Mouse (Mus musculus) small intestine, adult 2 months (tissue): ENCODE measurements around the gene Abhd2. TPM values are rescaled to one million over a fixed set of nuclear protein-coding genes. Genes with fewer than 3 reads are reported as not detected.

ENCODE experiments used
- H3K27ac ChIP-seq: fragments of 200-500 bp; 2 replicates; pipeline ENCODE4 v1.5.1; 2012; ENCODE audit warnings: low read depth, low read length, control low read depth, inconsistent platforms; ENCODE audit not compliant: insufficient read depth
- H3K27me3 ChIP-seq: fragments of 200-500 bp; 2 replicates; pipeline ENCODE4 v1.6.1; 2012; ENCODE audit warnings: mild to moderate bottlenecking, moderate library complexity, low read length, inconsistent platforms; ENCODE audit not compliant: control insufficient read depth, insufficient read depth
- H3K36me3 ChIP-seq: fragments of 200-500 bp; 2 replicates; pipeline ENCODE4 v1.6.1; 2012; ENCODE audit warnings: mild to moderate bottlenecking, low read length, control low read depth, inconsistent platforms; ENCODE audit not compliant: control insufficient read depth, insufficient read depth
- H3K4me1 ChIP-seq: fragments of 200-500 bp; 2 replicates; pipeline ENCODE4 v1.6.1; 2012; ENCODE audit warnings: low read length, inconsistent platforms, mixed read lengths; ENCODE audit not compliant: control insufficient read depth, insufficient read depth, insufficient read length
- H3K4me3 ChIP-seq: fragments of 200-500 bp; 2 replicates; pipeline ENCODE4 v1.5.1; 2012; ENCODE audit warnings: low read depth, mild to moderate bottlenecking, control low read depth, inconsistent platforms, low read length, moderate library complexity
- CTCF ChIP-seq: fragments of 200-500 bp; IDR thresholded peaks from 2 replicates; pipeline ENCODE4 v1.5.1; 2012; ENCODE audit warnings: low read depth, mild to moderate bottlenecking, control low read depth, inconsistent platforms, low read length, moderate library complexity, mixed read lengths; ENCODE audit not compliant: insufficient replicate concordance, insufficient read length; ENCODE audit errors: extremely low read depth
- POLR2A ChIP-seq: fragments of 200-500 bp; IDR thresholded peaks from 2 replicates; pipeline ENCODE4 v1.6.1; 2012; ENCODE audit warnings: low read depth, mild to moderate bottlenecking, control low read depth, inconsistent platforms, low read length, moderate library complexity
- WGBS: fragments of 180-500 bp; shearing (Covaris S2); methylation state at CpG from one replicate; pipeline ENCODE4 v1.1.7; 2018; 5-methylcytosine and 5-hydroxymethylcytosine counted together
- polyA plus RNA-seq: library from polyadenylated mRNA; depleted of rRNA; stranded (reverse); fragments of >200 nt; gene quantifications from 2 replicates; pipeline ENCODE4 v1.2.3, GENCODE M21; 2012

Gene Abhd2
- polyA plus RNA-seq, 1 experiment, result 103 TPM

DNA sequence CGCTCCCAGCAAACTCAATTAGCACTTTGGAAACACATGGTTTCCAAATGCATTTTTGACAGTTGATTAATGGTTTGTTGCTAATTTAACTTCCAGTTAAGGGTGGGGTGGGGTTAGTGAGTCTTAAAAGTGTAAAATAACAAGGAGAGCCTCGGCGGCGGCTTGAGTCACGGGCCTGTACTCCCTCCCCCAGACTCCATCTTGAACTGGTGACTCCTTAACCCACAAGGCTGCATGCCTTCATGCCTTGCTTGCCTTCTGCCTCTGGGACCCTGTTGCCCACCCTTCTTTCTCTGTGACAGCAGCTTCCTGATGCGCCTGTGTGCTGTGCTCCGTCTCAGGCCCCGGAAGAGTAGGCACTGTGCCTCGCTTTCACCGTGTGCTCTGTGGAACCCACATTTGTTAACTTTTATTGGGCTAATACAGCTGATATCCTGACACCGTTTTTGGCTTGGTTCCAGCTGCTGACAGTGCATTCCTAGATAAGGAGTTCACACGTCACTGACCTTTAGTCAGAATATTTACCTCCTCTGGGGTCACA, 40.6 kb downstream of the Abhd2 start:
- TF ChIP-seq CTCF, result no peak
- TF ChIP-seq POLR2A, result no peak
- H3K4me3 ChIP-seq, result no peak overlapping the region
- H3K4me1 ChIP-seq, result peaks cover 41% of the 10 kb centered on the region
- no peaks in the 10 kb centered on the region for H3K27me3 ChIP-seq
- peaks cover 8% of the 10 kb centered on the region; the same call in 1 of the 2 replicates for H3K36me3 ChIP-seq
- H3K27ac ChIP-seq, result peak overlapping the region; percentile 1; the same call in 1 of the 2 replicates
- WGBS, result 22% methylated on average over 12 of the region's 12 CpGs

DNA sequence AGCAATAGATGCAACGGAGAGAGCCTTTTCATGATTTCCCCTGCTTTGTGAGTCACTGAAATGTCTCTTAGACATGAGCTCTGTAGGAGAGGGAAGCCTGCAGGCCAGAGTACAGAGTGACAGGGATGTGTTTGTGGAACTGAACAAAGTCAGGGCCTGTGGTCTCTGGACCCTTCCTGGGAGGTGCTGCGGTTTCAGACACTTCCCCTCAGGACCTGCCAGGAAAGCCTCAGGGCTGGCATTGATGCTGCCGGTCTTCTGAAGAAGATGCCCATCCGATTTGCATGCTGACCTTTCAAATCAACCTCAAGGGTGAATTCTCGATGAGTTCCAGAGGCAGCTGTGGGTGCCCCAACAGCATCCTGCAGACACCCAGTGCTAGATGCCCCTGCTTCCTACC, 41.5 kb downstream of the Abhd2 start:
- no peak overlapping the region for H3K4me3 ChIP-seq
- H3K27ac ChIP-seq, result no peak overlapping the region
- WGBS, result 76% methylated on average over 5 of the region's 5 CpGs
- H3K27me3 ChIP-seq, result no peaks in the 10 kb centered on the region
- H3K36me3 ChIP-seq, result peaks cover 5% of the 10 kb centered on the region; the same call in 1 of the 2 replicates
- H3K4me1 ChIP-seq, result peaks cover 32% of the 10 kb centered on the region
- TF ChIP-seq CTCF, result no peak
- TF ChIP-seq POLR2A, result no peak

DNA sequence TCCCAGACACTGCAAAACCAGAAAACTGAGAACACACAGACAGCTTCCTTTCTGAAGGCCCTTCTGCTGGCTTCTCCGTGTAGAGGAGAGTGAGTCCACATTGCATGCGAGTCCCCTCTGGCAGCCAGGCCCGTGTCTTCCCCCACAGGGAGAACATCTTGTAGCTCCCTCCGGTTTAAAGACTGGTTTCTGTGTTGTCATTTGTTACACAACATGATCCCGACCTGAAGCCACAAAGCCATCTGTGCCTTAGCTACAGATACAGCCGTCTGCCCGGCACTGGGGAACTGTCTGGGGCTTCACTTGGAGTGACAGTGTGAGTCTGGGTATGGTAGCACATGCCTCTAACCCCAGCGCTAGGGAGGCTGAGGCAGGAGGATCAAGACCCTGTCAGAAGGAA, 42.1 kb downstream of the Abhd2 start:
- Histone ChIP-seq H3K4me3 (no peak overlapping the region), H3K27me3 (no peaks in the 10 kb centered on the region), H3K4me1 (peaks cover 28% of the 10 kb centered on the region), H3K36me3 (peaks cover 8% of the 10 kb centered on the region; the same call in 1 of the 2 replicates), H3K27ac (no peak overlapping the region)
- 78% methylated on average over 8 of the region's 8 CpGs for WGBS
- no peak for TF ChIP-seq POLR2A
- no peak for TF ChIP-seq CTCF

DNA sequence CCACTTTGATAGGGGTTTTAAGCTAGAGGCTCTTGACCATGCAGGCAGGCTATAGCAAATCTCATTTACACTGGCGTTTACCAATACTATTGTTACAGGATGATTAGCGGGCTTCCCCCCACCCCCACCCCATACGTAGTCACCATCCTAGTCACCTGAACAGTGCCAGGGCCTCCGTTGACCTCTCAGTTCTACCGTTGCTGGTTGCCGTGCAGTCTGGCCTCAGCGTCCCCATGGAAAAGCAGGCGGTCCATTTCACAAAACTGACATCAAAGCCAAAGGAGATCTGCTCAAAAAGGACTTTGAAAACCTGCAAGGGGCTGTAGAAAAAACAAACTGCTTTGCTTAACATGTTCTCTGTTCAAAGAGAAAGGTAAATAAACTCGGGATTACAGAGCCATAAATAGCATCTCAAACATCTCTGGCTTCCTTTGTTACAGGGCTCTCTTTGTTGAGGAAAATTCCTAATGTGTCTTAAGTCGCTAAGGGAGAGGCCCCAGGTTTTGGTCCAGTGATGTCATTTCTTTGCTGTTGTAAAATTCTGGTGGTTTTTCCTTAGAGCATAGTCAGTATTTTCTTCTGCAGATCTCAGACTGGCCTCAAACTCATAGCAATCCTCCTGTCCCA, 43.2 kb downstream of the Abhd2 start:
- H3K27me3 ChIP-seq, result no peaks in the 10 kb centered on the region
- 31% methylated on average over 10 of the region's 10 CpGs for WGBS
- H3K4me3 ChIP-seq, result no peak overlapping the region
- H3K4me1 ChIP-seq, result peaks cover 25% of the 10 kb centered on the region
- H3K36me3 ChIP-seq, result peaks cover 8% of the 10 kb centered on the region; the same call in 1 of the 2 replicates
- TF ChIP-seq CTCF, result no peak
- no peak for TF ChIP-seq POLR2A
- no peak overlapping the region for H3K27ac ChIP-seq

DNA sequence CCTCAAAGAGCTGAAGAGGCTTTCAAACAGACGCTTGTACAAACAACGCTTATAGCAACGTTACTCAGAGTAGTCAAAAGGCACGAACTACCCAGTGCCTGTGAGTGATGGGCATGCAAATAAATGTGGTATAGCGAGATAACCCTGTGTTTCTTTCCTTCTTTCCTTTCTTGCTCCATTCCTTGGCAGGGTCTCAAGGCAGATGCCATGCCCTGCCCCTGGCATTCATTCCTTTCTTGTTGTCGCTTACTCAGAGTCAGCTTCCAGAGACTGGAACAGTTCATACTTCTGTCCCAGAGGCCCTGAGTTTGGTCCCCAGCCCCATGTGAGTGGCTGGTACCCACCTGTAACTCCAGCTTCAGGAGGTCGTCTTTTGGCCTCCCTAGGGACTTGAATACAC, 44.6 kb downstream of the Abhd2 start:
- H3K4me3 ChIP-seq, result no peak overlapping the region
- H3K36me3 ChIP-seq, result peaks cover 16% of the 10 kb centered on the region; the same call in 1 of the 2 replicates
- H3K27me3 ChIP-seq, result no peaks in the 10 kb centered on the region
- H3K27ac ChIP-seq, result no peak overlapping the region
- H3K4me1 ChIP-seq, result peaks cover 16% of the 10 kb centered on the region
- no peak for TF ChIP-seq POLR2A
- no peak for TF ChIP-seq CTCF
- 72% methylated on average over 7 of the region's 7 CpGs for WGBS

DNA sequence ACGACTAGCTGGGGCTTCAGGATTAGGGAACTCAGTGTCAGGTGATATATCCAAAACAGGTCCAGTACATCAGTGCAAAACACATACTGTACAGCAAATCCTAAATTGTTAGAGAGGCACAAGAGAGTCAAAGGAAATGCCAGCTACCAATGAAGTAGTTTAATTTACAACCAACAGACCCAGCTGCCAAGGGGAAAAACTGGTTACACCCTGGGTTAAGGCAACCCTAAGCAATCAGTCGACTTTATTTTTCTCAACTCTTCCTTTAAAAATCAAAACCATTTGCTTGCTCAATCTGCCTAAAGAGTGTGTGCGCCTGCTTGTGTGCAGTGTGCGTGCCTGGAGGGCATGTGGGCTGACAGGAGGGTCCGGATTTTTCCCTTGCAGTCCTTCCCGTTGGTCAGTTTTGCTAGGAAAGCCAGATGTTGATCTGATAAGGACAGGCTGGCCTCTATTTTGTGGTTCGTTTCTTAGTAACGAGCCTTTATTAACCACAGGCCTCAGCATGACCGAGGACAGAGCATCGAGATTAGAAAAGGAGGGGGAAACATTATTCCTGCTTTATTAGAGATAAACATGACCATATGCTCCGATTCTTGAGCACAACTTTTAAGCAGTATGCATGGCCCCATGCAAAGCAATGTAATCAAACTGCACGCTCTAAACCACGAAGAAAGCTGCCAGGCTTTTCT, 45.3 kb downstream of the Abhd2 start:
- Histone ChIP-seq H3K4me3 (no peak overlapping the region), H3K36me3 (peaks cover 19% of the 10 kb centered on the region), H3K27ac (no peak overlapping the region), H3K27me3 (no peaks in the 10 kb centered on the region), H3K4me1 (peaks cover 12% of the 10 kb centered on the region)
- no peak for TF ChIP-seq POLR2A
- TF ChIP-seq CTCF, result no peak
- WGBS, result 63% methylated on average over 13 of the region's 13 CpGs

DNA sequence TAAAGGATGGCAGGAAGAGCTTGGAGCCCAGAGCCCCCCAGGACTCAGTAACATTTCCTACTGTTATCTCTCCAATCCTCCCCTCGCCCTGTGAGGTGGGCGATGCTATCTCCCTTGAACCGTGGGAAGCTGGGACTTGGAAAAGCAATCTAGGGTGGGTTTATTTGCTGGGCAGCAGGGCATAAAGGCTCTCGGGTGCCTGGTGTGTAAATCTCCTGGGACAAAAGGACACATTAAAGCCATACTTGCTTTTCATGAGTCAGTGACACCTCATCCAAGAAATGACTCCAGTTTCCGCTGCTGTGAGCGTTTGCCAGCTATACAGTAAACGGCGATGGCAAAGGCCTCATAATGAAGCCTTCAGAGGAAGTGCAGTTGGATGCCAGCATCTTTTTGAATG, 50.9 kb downstream of the Abhd2 start:
- peaks cover 60% of the 10 kb centered on the region for H3K36me3 ChIP-seq
- H3K4me3 ChIP-seq, result no peak overlapping the region
- peaks cover 7% of the 10 kb centered on the region; the same call in 1 of the 2 replicates for H3K4me1 ChIP-seq
- H3K27ac ChIP-seq, result no peak overlapping the region
- H3K27me3 ChIP-seq, result no peaks in the 10 kb centered on the region
- WGBS, result 77% methylated on average over 8 of the region's 8 CpGs
- TF ChIP-seq CTCF (no peak), POLR2A (no peak)
